Mouse (Mus musculus) cortical plate, adult 2 months (tissue): Measurements from ENCODE around the gene Usp48.

Experiments used
- CTCF ChIP-seq: fragments of 200-500 bp; IDR thresholded peaks from 2 replicates; pipeline ENCODE4 v1.5.1; 2011; ENCODE audit warnings: mild to moderate bottlenecking, control low read depth, low read length; ENCODE audit not compliant: insufficient read depth; ENCODE audit errors: extremely low read depth
- POLR2A ChIP-seq: fragments of 200-500 bp; IDR thresholded peaks from 2 replicates; pipeline ENCODE4 v1.6.1; 2011; ENCODE audit warnings: mild to moderate bottlenecking, low read length, control low read depth; ENCODE audit not compliant: insufficient read depth; ENCODE audit errors: extremely low read depth

DNA sequence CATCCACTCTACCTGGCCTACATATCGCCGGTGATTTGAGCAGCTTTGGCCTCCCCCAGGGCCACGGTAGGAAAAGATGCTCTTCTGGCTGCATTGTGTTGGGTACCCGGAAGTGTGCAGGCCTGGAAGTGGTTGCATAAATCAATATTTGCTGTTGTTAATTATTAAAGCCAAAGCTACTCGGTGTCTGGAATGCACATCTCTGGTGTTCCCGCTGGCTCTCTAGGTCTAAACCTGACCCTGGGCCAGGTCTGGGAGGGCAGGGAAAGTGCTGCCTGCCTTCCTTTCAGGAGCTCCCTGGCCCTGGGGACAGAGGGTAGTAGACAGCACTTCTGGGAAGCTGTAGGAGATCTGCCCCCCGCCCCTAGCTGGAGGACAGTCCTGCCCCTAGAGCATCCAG is 113.0 kb downstream of the Usp48 start:
- TF ChIP-seq POLR2A (no peak), CTCF (no peak)
